Mouse (Mus musculus) adrenal gland, adult 2 months (tissue): ENCODE data around the gene Ms4a18. TPM values are rescaled to one million over a fixed set of nuclear protein-coding genes. Genes with fewer than 3 reads are reported as not detected.

Experiments used
- polyA plus RNA-seq: library from polyadenylated mRNA; depleted of rRNA; stranded (reverse); fragments of >200 nt; gene quantifications from 2 replicates; pipeline ENCODE4 v1.2.3, GENCODE M21; 2012; rRNA removed
- total RNA-seq, 2 experiments: library from RNA; stranded (reverse); gene quantifications; 2 replicates each; pipeline ENCODE4 v1.2.3; 2021

Gene Ms4a18
- total and polyA plus RNA-seq, 3 experiments: not detected

Other genes with a start within 250 kb of the Ms4a18 start
- not detected for gene Cd6, start 188.0 kb downstream of the Ms4a18 start, total RNA-seq
- gene Cd6, start 188.0 kb downstream of the Ms4a18 start, polyA plus RNA-seq: 0.28 and 0.34 TPM in 2 replicates
- gene Slc15a3, start 178.3 kb downstream of the Ms4a18 start, total RNA-seq: 1 to 10 TPM; 3.6 to 6.4 TPM
- 10.0 and 10.3 TPM in 2 replicates for gene Slc15a3, start 178.3 kb downstream of the Ms4a18 start, polyA plus RNA-seq
- 10 to 100 TPM; 21.9 to 46.1 TPM for gene Tmem132a, start 148.1 kb downstream of the Ms4a18 start, total RNA-seq
- gene Tmem132a, start 148.1 kb downstream of the Ms4a18 start, polyA plus RNA-seq: 79.2 and 82.6 TPM in 2 replicates
- 100 to 1,000 TPM; 149 to 202 TPM for gene Tmem109, start 136.0 kb downstream of the Ms4a18 start, total RNA-seq
- gene Tmem109, start 136.0 kb downstream of the Ms4a18 start, polyA plus RNA-seq: 240 and 306 TPM in 2 replicates
- 100 to 1,000 TPM; 143 to 184 TPM for gene Prpf19, start 122.8 kb downstream of the Ms4a18 start, total RNA-seq
- gene Prpf19, start 122.8 kb downstream of the Ms4a18 start, polyA plus RNA-seq: 299 and 410 TPM in 2 replicates
- not detected for gene Zp1, start 97.4 kb downstream of the Ms4a18 start, total RNA-seq
- not detected in 2 replicates for gene Zp1, start 97.4 kb downstream of the Ms4a18 start, polyA plus RNA-seq
- gene Ptgdr2, start 80.9 kb downstream of the Ms4a18 start, total RNA-seq: under 1 TPM in 1 of 2 experiments, not detected in 1; 0.10 TPM
- 0.04 and 0.26 TPM in 2 replicates for gene Ptgdr2, start 80.9 kb downstream of the Ms4a18 start, polyA plus RNA-seq
- 10 to 100 TPM; 12.8 to 21.4 TPM for gene Ccdc86, start 68.8 kb downstream of the Ms4a18 start, total RNA-seq
- 14.2 and 17.1 TPM in 2 replicates for gene Ccdc86, start 68.8 kb downstream of the Ms4a18 start, polyA plus RNA-seq
- 10 to 100 TPM in 1 of 2 experiments, 1 to 10 TPM in 1; 1.1 to 75.2 TPM for gene Ms4a10, start 43.4 kb downstream of the Ms4a18 start, total RNA-seq
- gene Ms4a10, start 43.4 kb downstream of the Ms4a18 start, polyA plus RNA-seq: 15.4 and 35.0 TPM in 2 replicates
- not detected for gene Ms4a15, start 24.8 kb downstream of the Ms4a18 start, total RNA-seq
- not detected in 2 replicates for gene Ms4a15, start 24.8 kb downstream of the Ms4a18 start, polyA plus RNA-seq
- 1 to 10 TPM; 3.5 to 3.9 TPM for gene Ms4a8a, start 63.1 kb upstream of the Ms4a18 start, total RNA-seq
- 0.57 and 0.95 TPM in 2 replicates for gene Ms4a8a, start 63.1 kb upstream of the Ms4a18 start, polyA plus RNA-seq
- gene 1700017D01Rik, start 112.8 kb upstream of the Ms4a18 start, total RNA-seq: not detected
- gene 1700017D01Rik, start 112.8 kb upstream of the Ms4a18 start, polyA plus RNA-seq: not detected in 2 replicates
- gene 1700025F22Rik, start 147.3 kb upstream of the Ms4a18 start, total RNA-seq: not detected
- gene 1700025F22Rik, start 147.3 kb upstream of the Ms4a18 start, polyA plus RNA-seq: not detected in 2 replicates
- not detected for gene Ms4a13, start 178.7 kb upstream of the Ms4a18 start, total RNA-seq
- not detected in 2 replicates for gene Ms4a13, start 178.7 kb upstream of the Ms4a18 start, polyA plus RNA-seq
- gene Ms4a12, start 214.4 kb upstream of the Ms4a18 start, total RNA-seq: not detected
- not detected in 2 replicates for gene Ms4a12, start 214.4 kb upstream of the Ms4a18 start, polyA plus RNA-seq
- under 1 TPM; 0.14 to 0.17 TPM for gene Ms4a1, start 248.2 kb upstream of the Ms4a18 start, total RNA-seq
- gene Ms4a1, start 248.2 kb upstream of the Ms4a18 start, polyA plus RNA-seq: 0.03 TPM in 1 of 2 replicates, not detected in the other